Mouse (Mus musculus) heart, postnatal 10 days (tissue): Measurements from ENCODE around the gene Cacna2d1. TPM values are rescaled to one million over a fixed set of nuclear protein-coding genes. Genes with fewer than 3 reads are reported as not detected.

ENCODE experiments used
- DNase-seq, 2 experiments: peaks; one replicate each; pipeline ENCODE4 v3.0.0; 2021
- intact Hi-C: fragments of 180-260 bp; cut with DNase I; formaldehyde crosslinking; loops from one replicate; pipeline ENCODE4 v1.15.1; 2025
- total RNA-seq, 2 experiments: library from RNA; stranded (reverse); gene quantifications; 2 replicates each; pipeline ENCODE4 v1.2.3; 2021

The Cacna2d1 gene
- total RNA-seq, 2 experiments from 2014 or later, result 67.1 to 70.1 TPM

- DNase-seq, result no peak
- intact Hi-C loops, result loop anchor here (10.0 kb wide), 1 partner anchor 56 kb away; no protein-coding TSS in a partner anchor
Measured at GRCm38 (mm10) chr5:15979225-15979624, 44.7 kb downstream of the Cacna2d1 start.

- no peak for DNase-seq
- intact Hi-C loops, result no loop called here
Measured at GRCm38 (mm10) chr5:15982573-15982972, 48.1 kb downstream of the Cacna2d1 start.

GRCm38 (mm10) chr5:15983354-15983753 lies 48.9 kb downstream of the Cacna2d1 start:
- DNase-seq, result no peak
- intact Hi-C loops, result no loop called here

GRCm38 (mm10) chr5:15985228-15985858 lies 50.9 kb downstream of the Cacna2d1 start:
- intact Hi-C loops, result no loop called here

GRCm38 (mm10) chr5:15985901-15986300 lies 51.4 kb downstream of the Cacna2d1 start:
- intact Hi-C loops, result no loop called here
- DNase-seq, result no peak

More at GRCm38 (mm10) chr5:15985228-15985858, 50.9 kb downstream of the Cacna2d1 start:
- DNase-seq, result no peak

GRCm38 (mm10) chr5:15991428-15992139 lies 57.1 kb downstream of the Cacna2d1 start:
- intact Hi-C loops, result no loop called here
- no peak for DNase-seq

GRCm38 (mm10) chr5:15993252-15993944 lies 58.9 kb downstream of the Cacna2d1 start:
- no peak for DNase-seq
- intact Hi-C loops, result no loop called here

- intact Hi-C loops, result no loop called here
- no peak for DNase-seq
Measured at GRCm38 (mm10) chr5:15997190-15997589, 62.7 kb downstream of the Cacna2d1 start.

- intact Hi-C loops, result no loop called here
- DNase-seq, result no peak
Measured at GRCm38 (mm10) chr5:15997769-15998168, 63.3 kb downstream of the Cacna2d1 start.

GRCm38 (mm10) chr5:16000917-16001316 lies 66.4 kb downstream of the Cacna2d1 start:
- intact Hi-C loops, result no loop called here
- DNase-seq, result no peak

- DNase-seq, result no peak
- intact Hi-C loops, result no loop called here
Measured at GRCm38 (mm10) chr5:16002431-16003063, 68.1 kb downstream of the Cacna2d1 start.

- intact Hi-C loops, result no loop called here
- no peak for DNase-seq
Measured at GRCm38 (mm10) chr5:16004305-16004704, 69.8 kb downstream of the Cacna2d1 start.

- intact Hi-C loops, result loop anchor here (5.0 kb wide), 1 partner anchor 70 kb away; no protein-coding TSS in a partner anchor
- peak; percentile 14 to 28 for DNase-seq
Measured at GRCm38 (mm10) chr5:16006964-16007363, 72.5 kb downstream of the Cacna2d1 start.

- no peak for DNase-seq
- intact Hi-C loops, result no loop called here
Measured at GRCm38 (mm10) chr5:16013649-16014048, 79.2 kb downstream of the Cacna2d1 start.

GRCm38 (mm10) chr5:16014392-16014791 lies 79.9 kb downstream of the Cacna2d1 start:
- intact Hi-C loops, result no loop called here
- no peak for DNase-seq

GRCm38 (mm10) chr5:16024626-16025417 lies 90.3 kb downstream of the Cacna2d1 start:
- intact Hi-C loops, result no loop called here
- DNase-seq, result no peak

- intact Hi-C loops, result no loop called here
- no peak for DNase-seq
Measured at GRCm38 (mm10) chr5:16028881-16029280, 94.4 kb downstream of the Cacna2d1 start.

GRCm38 (mm10) chr5:16029481-16029880 lies 95.0 kb downstream of the Cacna2d1 start:
- intact Hi-C loops, result no loop called here
- DNase-seq, result no peak

GRCm38 (mm10) chr5:16033569-16033968 lies 99.1 kb downstream of the Cacna2d1 start:
- intact Hi-C loops, result loop anchor here (10.0 kb wide), 1 partner anchor 59 kb away; no protein-coding TSS in a partner anchor
- DNase-seq, result no peak

GRCm38 (mm10) chr5:16035259-16035658 lies 100.8 kb downstream of the Cacna2d1 start:
- intact Hi-C loops, result loop anchor here (10.0 kb wide), 1 partner anchor 60 kb away; no protein-coding TSS in a partner anchor
- no peak for DNase-seq
